Mouse (Mus musculus): Measurements from ENCODE around the gene A930017K11Rik. TPM values are rescaled to one million over a fixed set of nuclear protein-coding genes. Genes with fewer than 3 reads are reported as not detected.

A930017K11Rik gene
- polyA plus RNA-seq (2012; ENCODE audit: insufficient read depth, insufficient read length, missing spikeins) = not detected in 2 replicates

- no peak within 1 kb of the TSS for H3K27ac ChIP-seq (replicated peaks; ENCODE audit: low read depth, low read length)
- no peaks in the 10 kb centered on the region for H3K4me1 ChIP-seq (ENCODE audit: control insufficient read depth, insufficient read depth, insufficient read length, low read length)
- H3K4me3 ChIP-seq (ENCODE audit: insufficient read depth, low read depth, low read length) = peak within 1 kb of the TSS; percentile 31
These were observed at the start of gene A930017K11Rik for GRCm38 (mm10) chr17:25951803-25952623. Gene A930017K11Rik (minus strand): TSS chr17:25952565.

DNA sequence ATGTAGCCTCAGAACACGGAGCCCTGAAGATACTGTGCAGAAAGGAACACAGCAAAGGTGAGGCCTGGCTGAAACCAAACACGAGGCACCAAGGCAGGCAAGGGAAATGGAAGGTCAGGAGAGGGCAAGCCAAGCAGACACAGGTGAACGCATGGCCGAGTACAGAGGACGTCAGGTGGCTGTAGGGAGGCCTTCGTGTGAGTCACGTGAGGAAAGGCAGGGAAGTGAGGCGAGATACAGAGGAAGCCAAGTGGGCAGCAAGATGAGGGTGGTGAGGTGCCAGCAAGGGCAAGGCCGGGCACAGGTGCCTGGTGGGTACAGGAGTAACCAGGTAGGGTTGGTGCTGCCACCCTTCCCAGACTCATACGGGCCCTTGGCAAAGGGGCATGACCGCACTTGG lies 46.1 kb upstream of the A930017K11Rik start:
- no peak overlapping the region for H3K4me3 ChIP-seq (ENCODE audit: insufficient read depth, low read depth, low read length)
- no peaks in the 10 kb centered on the region for H3K4me1 ChIP-seq (ENCODE audit: control insufficient read depth, insufficient read depth, insufficient read length, low read length)
- no peak overlapping the region for H3K27ac ChIP-seq (replicated peaks; ENCODE audit: low read depth, low read length)

GRCm38 (mm10) chr17:25993489-25993888 lies 41.1 kb upstream of the A930017K11Rik start:
- Histone ChIP-seq H3K4me3 (ENCODE audit: insufficient read depth, low read depth, low read length) (no peak overlapping the region), H3K27ac (replicated peaks; ENCODE audit: low read depth, low read length) (no peak overlapping the region), H3K4me1 (ENCODE audit: control insufficient read depth, insufficient read depth, insufficient read length, low read length) (no peaks in the 10 kb centered on the region)

GRCm38 (mm10) chr17:25992274-25992673 lies 39.9 kb upstream of the A930017K11Rik start:
- no peaks in the 10 kb centered on the region for H3K4me1 ChIP-seq (ENCODE audit: control insufficient read depth, insufficient read depth, insufficient read length, low read length)
- no peak overlapping the region for H3K4me3 ChIP-seq (ENCODE audit: insufficient read depth, low read depth, low read length)
- no peak overlapping the region for H3K27ac ChIP-seq (replicated peaks; ENCODE audit: low read depth, low read length)

DNA sequence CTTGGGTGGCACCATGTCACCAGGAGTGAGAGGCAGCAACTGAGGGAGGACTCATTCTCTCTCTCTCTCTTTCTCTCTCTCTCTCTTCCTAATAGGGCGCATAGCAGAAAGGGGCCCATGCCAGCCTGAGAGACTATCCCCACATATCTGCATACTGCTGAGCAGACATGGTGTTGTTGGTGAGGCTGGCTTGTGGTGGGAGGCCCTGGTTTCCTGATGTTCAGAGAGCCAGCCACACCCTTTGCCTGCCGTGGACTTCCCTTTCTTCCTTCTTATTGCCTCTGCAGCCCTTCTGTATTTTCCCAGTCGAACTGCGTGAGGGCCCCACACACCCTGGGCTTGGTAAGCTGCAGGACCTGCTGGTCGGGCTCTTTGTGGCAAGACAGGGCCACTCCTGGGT lies 38.0 kb upstream of the A930017K11Rik start:
- no peaks in the 10 kb centered on the region for H3K4me1 ChIP-seq (ENCODE audit: control insufficient read depth, insufficient read depth, insufficient read length, low read length)

DNA sequence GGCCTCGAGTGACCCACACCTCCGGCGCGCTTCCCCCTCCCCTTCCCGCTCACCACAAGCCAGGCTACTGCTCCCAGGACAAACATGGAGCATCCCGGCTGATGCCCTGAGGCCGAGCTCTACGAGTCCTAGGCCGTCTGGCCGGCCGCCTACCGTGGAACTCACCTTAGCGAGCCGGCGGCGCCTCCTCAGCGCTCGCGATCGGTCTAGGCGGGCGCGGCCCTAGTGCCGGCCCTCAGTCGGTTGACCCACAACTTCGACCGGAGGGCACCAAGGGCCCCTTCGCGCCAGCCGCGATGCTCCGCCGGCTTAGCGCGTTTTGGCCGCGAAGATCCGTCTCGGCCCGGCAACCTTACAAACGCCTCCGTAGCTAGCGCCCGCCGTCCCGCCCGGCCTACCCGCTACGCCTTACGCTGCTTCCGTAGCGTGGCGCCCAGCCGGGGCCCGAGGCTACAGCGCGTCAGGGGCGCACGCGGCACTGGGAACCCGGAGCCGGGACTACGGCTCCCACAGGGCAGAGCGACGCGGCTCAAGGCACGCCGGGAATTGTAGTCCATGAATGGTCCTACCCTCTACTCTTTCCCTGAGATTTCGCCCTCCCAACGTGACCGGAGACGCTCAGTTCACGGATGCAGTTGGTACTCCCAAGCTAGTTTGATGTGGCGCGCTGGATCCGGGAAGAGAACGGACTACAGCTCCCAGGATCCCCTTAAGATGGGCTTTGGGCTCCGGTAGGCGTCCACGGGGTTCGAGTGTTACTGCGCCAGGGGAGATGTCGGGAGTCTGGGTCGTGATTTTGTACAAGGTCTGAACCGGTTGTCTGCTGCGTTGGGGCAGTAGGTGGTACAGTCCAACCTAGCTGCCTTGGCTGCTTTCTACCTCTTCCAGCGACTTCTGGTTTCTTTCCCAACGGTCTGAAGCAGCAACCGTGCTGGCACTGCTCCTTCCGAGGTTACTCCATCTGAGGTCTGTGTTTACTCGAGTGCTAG lies 33.2 kb upstream of the A930017K11Rik start, which contains the start of gene Capn15:
Gene Capn15, minus strand, starts transcription at position 491 of the 989 bp plus-strand sequence.
- H3K4me3 ChIP-seq (ENCODE audit: insufficient read depth, low read depth, low read length) = peak within 1 kb of the TSS; percentile 82

More for the DNA sequence above, 38.0 kb upstream of the A930017K11Rik start:
- no peak overlapping the region for H3K27ac ChIP-seq (replicated peaks; ENCODE audit: low read depth, low read length)
- no peak overlapping the region for H3K4me3 ChIP-seq (ENCODE audit: insufficient read depth, low read depth, low read length)

GRCm38 (mm10) chr17:25984556-25985305 lies 32.4 kb upstream of the A930017K11Rik start:
- Histone ChIP-seq H3K4me3 (ENCODE audit: insufficient read depth, low read depth, low read length) (peak overlapping the region; percentile 82), H3K27ac (replicated peaks; ENCODE audit: low read depth, low read length) (peak overlapping the region; percentile 29; the same call in 1 of the 2 replicates), H3K4me1 (ENCODE audit: control insufficient read depth, insufficient read depth, insufficient read length, low read length) (peaks cover 8% of the 10 kb centered on the region; the same call in 1 of the 2 replicates)

More for the DNA sequence above, 33.2 kb upstream of the A930017K11Rik start, which contains the start of gene Capn15:
- peaks cover 8% of the 10 kb centered on the region; the same call in 1 of the 2 replicates for H3K4me1 ChIP-seq (ENCODE audit: control insufficient read depth, insufficient read depth, insufficient read length, low read length)
- H3K27ac ChIP-seq (replicated peaks; ENCODE audit: low read depth, low read length) = peak within 1 kb of the TSS; percentile 29; the same call in 1 of the 2 replicates

GRCm38 (mm10) chr17:25984066-25984465 lies 31.7 kb upstream of the A930017K11Rik start:
- Histone ChIP-seq H3K4me1 (ENCODE audit: control insufficient read depth, insufficient read depth, insufficient read length, low read length) (peaks cover 8% of the 10 kb centered on the region; the same call in 1 of the 2 replicates), H3K4me3 (ENCODE audit: insufficient read depth, low read depth, low read length) (0 out of 2 replicates have a peak overlapping the region, but pooled peaks have one; percentile 82), H3K27ac (replicated peaks; ENCODE audit: low read depth, low read length) (no peak overlapping the region)

DNA sequence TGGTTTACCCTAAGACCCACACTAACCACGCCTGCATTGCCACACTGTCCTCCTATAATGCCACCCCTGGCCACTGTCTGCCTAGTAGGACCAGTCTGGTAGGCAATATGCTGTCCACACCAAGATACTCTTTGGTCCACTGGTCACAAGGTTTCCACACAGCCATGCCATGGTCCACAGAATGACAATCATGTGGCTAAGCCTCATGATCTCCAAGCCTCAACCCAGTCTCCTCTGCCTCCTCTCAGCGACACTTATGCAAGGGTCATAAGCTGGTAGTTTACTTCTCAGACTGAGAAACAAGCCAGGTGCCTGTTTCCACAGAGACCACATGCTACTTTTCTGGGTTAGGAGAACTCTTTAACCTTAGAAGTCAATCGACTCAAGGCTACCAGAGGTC lies 30.5 kb upstream of the A930017K11Rik start:
- peaks cover 8% of the 10 kb centered on the region; the same call in 1 of the 2 replicates for H3K4me1 ChIP-seq (ENCODE audit: control insufficient read depth, insufficient read depth, insufficient read length, low read length)
- H3K27ac ChIP-seq (replicated peaks; ENCODE audit: low read depth, low read length) = no peak overlapping the region
- no peak overlapping the region for H3K4me3 ChIP-seq (ENCODE audit: insufficient read depth, low read depth, low read length)

GRCm38 (mm10) chr17:25980854-25981253 lies 28.5 kb upstream of the A930017K11Rik start:
- H3K4me1 ChIP-seq (ENCODE audit: control insufficient read depth, insufficient read depth, insufficient read length, low read length) = peaks cover 8% of the 10 kb centered on the region; the same call in 1 of the 2 replicates
- no peak overlapping the region for H3K4me3 ChIP-seq (ENCODE audit: insufficient read depth, low read depth, low read length)
- H3K27ac ChIP-seq (replicated peaks; ENCODE audit: low read depth, low read length) = no peak overlapping the region

- Histone ChIP-seq H3K27ac (replicated peaks; ENCODE audit: low read depth, low read length) (no peak overlapping the region), H3K4me3 (ENCODE audit: insufficient read depth, low read depth, low read length) (no peak overlapping the region), H3K4me1 (ENCODE audit: control insufficient read depth, insufficient read depth, insufficient read length, low read length) (peaks cover 8% of the 10 kb centered on the region; the same call in 1 of the 2 replicates)
These were observed 27.7 kb upstream of the A930017K11Rik start for GRCm38 (mm10) chr17:25979829-25980738.

- no peak overlapping the region for H3K4me3 ChIP-seq (ENCODE audit: insufficient read depth, low read depth, low read length)
- peaks cover 2% of the 10 kb centered on the region; the same call in 1 of the 2 replicates for H3K4me1 ChIP-seq (ENCODE audit: control insufficient read depth, insufficient read depth, insufficient read length, low read length)
- no peak overlapping the region for H3K27ac ChIP-seq (replicated peaks; ENCODE audit: low read depth, low read length)
These were observed 18.8 kb upstream of the A930017K11Rik start for GRCm38 (mm10) chr17:25970954-25971707.

DNA sequence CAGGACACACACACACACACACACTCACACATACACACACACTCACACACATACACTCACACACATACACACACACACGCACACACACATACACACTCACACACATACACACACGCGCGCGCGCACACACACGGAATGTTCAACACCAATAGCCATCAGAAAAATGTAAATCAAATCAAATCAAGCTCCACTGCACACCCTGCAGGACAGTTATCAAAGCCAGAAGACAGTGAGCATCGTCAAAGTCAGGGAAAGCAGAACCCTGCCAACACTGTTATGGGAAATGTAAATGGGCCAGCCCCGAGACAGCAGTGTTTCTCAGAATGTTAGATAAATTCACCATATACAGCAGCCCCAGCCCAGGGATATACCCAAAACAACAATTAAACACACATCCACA lies 18.1 kb upstream of the A930017K11Rik start:
- Histone ChIP-seq H3K4me1 (ENCODE audit: control insufficient read depth, insufficient read depth, insufficient read length, low read length) (peaks cover 2% of the 10 kb centered on the region; the same call in 1 of the 2 replicates), H3K27ac (replicated peaks; ENCODE audit: low read depth, low read length) (no peak overlapping the region), H3K4me3 (ENCODE audit: insufficient read depth, low read depth, low read length) (no peak overlapping the region)

Measured in brown adipose tissue, adult 24 weeks (tissue).